In the genomic region with DNA sequence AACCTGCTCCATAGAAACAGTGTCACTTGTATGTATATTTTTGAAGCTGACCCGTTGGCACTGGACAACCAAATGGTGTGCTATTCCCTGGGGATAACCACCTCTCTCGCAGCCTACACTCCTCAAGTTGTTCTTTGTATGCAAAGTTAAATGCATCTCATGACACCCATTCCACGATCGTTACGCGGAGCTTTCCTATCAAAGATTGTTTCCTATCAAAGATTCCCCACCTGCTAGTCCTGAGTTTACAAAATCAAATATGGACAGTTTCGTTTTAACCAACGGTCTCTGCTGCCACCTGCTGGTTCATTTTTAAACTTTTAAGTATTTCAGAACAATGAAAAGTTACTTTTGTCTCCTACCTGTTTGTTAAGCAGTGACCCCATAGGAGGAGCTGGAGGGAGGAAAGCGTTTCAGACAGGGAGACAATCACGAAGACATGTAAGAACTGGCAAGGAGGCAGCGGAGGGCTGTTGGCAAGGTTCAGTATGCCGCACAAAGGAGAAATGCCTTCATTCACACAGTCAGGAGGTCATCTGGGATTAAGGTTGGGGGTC, we compare ENCODE assay signal across 10 mouse cellular contexts. TPM values are rescaled to one million over a fixed set of nuclear protein-coding genes. Genes with fewer than 3 reads are reported as not detected.
DNase-seq lines count a peak whose midpoint lies in the region; ATAC-seq and TF ChIP-seq lines count a peak whose summit lies in the region.
"Had no signal": no experiment of that assay in that cellular context is flagged by ENCODE, and none has a peak within 500 bp of the region (broad histone marks: within the 10 kb centered on the region; RNA-seq: fewer than 3 reads in every experiment).

No protein-coding gene starts in this region.

- H3K36me3 ChIP-seq in forebrain, postnatal 0 days (ENCODE audit: insufficient read depth), result no peaks in the 10 kb centered on the region
- H3K36me3 ChIP-seq in midbrain, embryonic 15.5 days (replicated peaks), result no peaks in the 10 kb centered on the region
- H3K36me3 ChIP-seq: limb, embryonic 12.5 days had no signal

- H3K9ac ChIP-seq in forebrain, postnatal 0 days, result no peak overlapping the region
- H3K9ac ChIP-seq in midbrain, embryonic 15.5 days, result no peak overlapping the region
- H3K9ac ChIP-seq: limb, embryonic 12.5 days had no signal

- H3K4me2 ChIP-seq in forebrain, postnatal 0 days (ENCODE audit: low read depth), result no peak overlapping the region
- H3K4me2 ChIP-seq in midbrain, embryonic 15.5 days, result no peak overlapping the region
- H3K4me2 ChIP-seq: limb, embryonic 12.5 days had no signal

- no peaks in the 10 kb centered on the region for H3K27me3 ChIP-seq in forebrain, postnatal 0 days (ENCODE audit: insufficient read depth, low read length)
- H3K27me3 ChIP-seq in midbrain, embryonic 15.5 days (replicated peaks), result no peaks in the 10 kb centered on the region
- H3K27me3 ChIP-seq: limb, embryonic 12.5 days had no signal

- DNase-seq in gastrocnemius, adult 2 months, result no peak
- DNase-seq in gastrocnemius, postnatal 14 days, result no peak
- DNase-seq in 416B (ENCODE audit: low read depth), result peak; percentile 73
- peak; percentile 34 for DNase-seq in adrenal gland, postnatal 14 days
- peak; percentile 78 for DNase-seq in forebrain, postnatal 0 days
- peak; percentile 7 for DNase-seq in left cerebral cortex, adult 11 months (ENCODE audit: low spot score)
- DNase-seq in spleen, postnatal 4 days (ENCODE audit: low spot score in 2 of 2), result no peak

- H3K9me3 ChIP-seq in forebrain, postnatal 0 days (ENCODE audit: low read length), result no peaks in the 10 kb centered on the region
- H3K9me3 ChIP-seq in midbrain, embryonic 15.5 days, result no peaks in the 10 kb centered on the region

- TF ChIP-seq CTCF in gastrocnemius, adult 2 months (IDR thresholded peaks at IDR 0.05), result peak; percentile 61
- peak; percentile 73 for TF ChIP-seq CTCF in forebrain, postnatal 0 days (IDR thresholded peaks at IDR 0.05; ENCODE audit: low read depth)

- 24% methylated on average over 12 of the region's 12 CpGs for WGBS in forebrain, postnatal 0 days
- 27% methylated on average over 12 of the region's 12 CpGs for WGBS in midbrain, embryonic 15.5 days

- peak; percentile 64 for ATAC-seq in forebrain, postnatal 0 days
- ATAC-seq in midbrain, embryonic 15.5 days (replicated peaks), result peak; percentile 70

- intact Hi-C loops in gastrocnemius, adult 2 months (cut with DNase I), result loop anchor here (5.0 kb wide), 1 partner anchor 169 kb away; no protein-coding TSS in a partner anchor
- intact Hi-C loops in gastrocnemius, postnatal 14 days (cut with DNase I; ENCODE audit: low total_unique reads), result no loop called here

- H3K4me1 ChIP-seq in forebrain, postnatal 0 days (ENCODE audit: insufficient read depth), result no peaks in the 10 kb centered on the region
- no peaks in the 10 kb centered on the region for H3K4me1 ChIP-seq in midbrain, embryonic 15.5 days
- H3K4me1 ChIP-seq: limb, embryonic 12.5 days had no signal

- no peak overlapping the region for H3K4me3 ChIP-seq in gastrocnemius, adult 2 months
- no peak overlapping the region for H3K4me3 ChIP-seq in forebrain, postnatal 0 days (ENCODE audit: low read depth, low read length)
- no peak overlapping the region for H3K4me3 ChIP-seq in midbrain, embryonic 15.5 days
- H3K4me3 ChIP-seq: limb, embryonic 12.5 days had no signal

- H3K27ac ChIP-seq in gastrocnemius, adult 2 months, result no peak overlapping the region
- H3K27ac ChIP-seq in forebrain, postnatal 0 days (ENCODE audit: low read depth, low read length), result no peak overlapping the region
- no peak overlapping the region for H3K27ac ChIP-seq in midbrain, embryonic 15.5 days
- H3K27ac ChIP-seq: limb, embryonic 12.5 days had no signal

RNA-seq across cellular contexts. Expression of gene Kap, which starts 22.4 kb away (rescaled TPM):
- not detected for total RNA-seq in gastrocnemius, adult 2 months (2021)
- not detected for total RNA-seq in gastrocnemius, postnatal 14 days (2021)
- total RNA-seq in adrenal gland, postnatal 14 days (2021), result 0.94 TPM in 1 of 2 replicates, not detected in the other
- not detected in 2 replicates for total RNA-seq in forebrain, postnatal 0 days (2014; rRNA removed)
- polyA plus RNA-seq in forebrain, postnatal 0 days (2015; fragmentation: Nextera tagmentation; extraction: Ambion mirVana), result not detected in 2 replicates
- not detected in 2 replicates for polyA plus RNA-seq in midbrain, embryonic 15.5 days (2015; fragmentation: Nextera tagmentation; extraction: Ambion mirVana)
- polyA plus RNA-seq: limb, embryonic 12.5 days; stomach, embryonic 16.5 days had no signal

Comparison
In these comparisons a context has a peak if more than half of its experiments do, and no peak if none do; other contexts are left out.
1. DNase-seq: peak in 416B (single experiment), adrenal gland, postnatal 14 days (single experiment), forebrain, postnatal 0 days (single experiment) and left cerebral cortex, adult 11 months (single experiment); none in gastrocnemius, adult 2 months (single experiment), gastrocnemius, postnatal 14 days (single experiment) and spleen, postnatal 4 days (0 of 2).